Mouse (Mus musculus) liver, embryonic 12.5 days (tissue): ENCODE measurements around the gene Camta2. TPM values are rescaled to one million over a fixed set of nuclear protein-coding genes. Genes with fewer than 3 reads are reported as not detected.

Source experiments
- ATAC-seq: fragments of 200-750 bp; cut with Nextera tagmentation; 2 replicates; pipeline ENCODE4 v1.8.0; 2017; ENCODE audit warnings: moderate number of reproducible peaks, mild to moderate bottlenecking, moderate library complexity
- H3K27ac ChIP-seq: fragments of 300-500 bp; sonication (generic); 2 replicates; pipeline ENCODE4 v1.5.1; 2016; ENCODE audit warnings: mild to moderate bottlenecking
- H3K27me3 ChIP-seq: fragments of 300-500 bp; sonication (generic); replicated peaks from 2 replicates; pipeline ENCODE4 v1.6.1; 2016; ENCODE audit warnings: mild to moderate bottlenecking, moderate library complexity
- H3K36me3 ChIP-seq: fragments of 300-500 bp; sonication (generic); 2 replicates; pipeline ENCODE4 v1.6.1; 2016; ENCODE audit warnings: mild to moderate bottlenecking, moderate library complexity
- H3K4me1 ChIP-seq: fragments of 300-500 bp; sonication (generic); 2 replicates; pipeline ENCODE4 v1.6.1; 2016
- H3K4me2 ChIP-seq: fragments of 300-500 bp; sonication (generic); 2 replicates; pipeline ENCODE4 v1.6.1; 2016; ENCODE audit warnings: mild to moderate bottlenecking, moderate library complexity
- H3K4me3 ChIP-seq: fragments of 300-500 bp; sonication (generic); 2 replicates; pipeline ENCODE4 v1.5.1; 2016; ENCODE audit warnings: mild to moderate bottlenecking, moderate library complexity
- H3K9ac ChIP-seq: fragments of 300-500 bp; sonication (generic); 2 replicates; pipeline ENCODE4 v1.6.1; 2016; ENCODE audit warnings: mild to moderate bottlenecking, moderate library complexity
- H3K9me3 ChIP-seq: fragments of 300-500 bp; sonication (generic); replicated peaks from 2 replicates; pipeline ENCODE4 v1.6.1; 2016; ENCODE audit warnings: mild to moderate bottlenecking, moderate library complexity
- WGBS: fragments of 180-500 bp; shearing (Covaris S2); methylation state at CpG from one replicate; pipeline ENCODE4 v1.1.7; 2016; ENCODE audit not compliant: insufficient replicate concordance; 5-methylcytosine and 5-hydroxymethylcytosine counted together
- microRNA-seq: library from miRNA; unstranded; fragments of <30 nt; microRNA quantifications from one replicate; pipeline ENCODE4, GENCODE M21; 2017
- polyA plus RNA-seq: library from polyadenylated mRNA; unstranded; fragments of >200 nt; fragmentation: Nextera tagmentation; extraction: Ambion mirVana; gene quantifications from 2 replicates; pipeline ENCODE4 v1.2.1, GENCODE M21; 2016

Gene Camta2
- polyA plus RNA-seq, 1 experiment from 2014 or later, result 6.1 TPM

DNA sequence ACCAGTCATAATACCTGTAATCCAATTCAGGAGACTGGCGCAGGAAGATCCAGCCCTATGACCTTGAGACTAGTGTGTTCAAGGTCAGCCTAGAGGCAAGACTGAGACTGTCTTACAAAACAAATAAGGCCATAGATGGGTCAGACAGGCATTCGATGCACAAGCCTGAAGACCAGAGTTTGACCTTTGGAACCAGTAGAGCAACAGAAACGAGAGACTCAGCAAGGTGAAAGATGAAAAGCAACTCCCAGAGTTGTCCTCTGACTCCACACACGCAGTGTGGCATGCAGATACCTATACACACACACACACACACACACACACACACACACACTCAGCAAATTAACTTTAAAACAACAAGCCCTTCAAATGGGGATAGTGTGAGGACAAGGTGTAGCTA is 61.0 kb downstream of the Camta2 start:
- ATAC-seq, result no peak
- no peak overlapping the region for H3K27ac ChIP-seq
- no peaks in the 10 kb centered on the region for H3K27me3 ChIP-seq
- H3K9ac ChIP-seq, result no peak overlapping the region
- no peak overlapping the region for H3K4me2 ChIP-seq
- peaks cover 32% of the 10 kb centered on the region for H3K4me1 ChIP-seq
- WGBS, result 57% methylated on average over 4 of the region's 4 CpGs
- no peaks in the 10 kb centered on the region for H3K9me3 ChIP-seq
- no peak overlapping the region for H3K4me3 ChIP-seq
- H3K36me3 ChIP-seq, result no peaks in the 10 kb centered on the region

DNA sequence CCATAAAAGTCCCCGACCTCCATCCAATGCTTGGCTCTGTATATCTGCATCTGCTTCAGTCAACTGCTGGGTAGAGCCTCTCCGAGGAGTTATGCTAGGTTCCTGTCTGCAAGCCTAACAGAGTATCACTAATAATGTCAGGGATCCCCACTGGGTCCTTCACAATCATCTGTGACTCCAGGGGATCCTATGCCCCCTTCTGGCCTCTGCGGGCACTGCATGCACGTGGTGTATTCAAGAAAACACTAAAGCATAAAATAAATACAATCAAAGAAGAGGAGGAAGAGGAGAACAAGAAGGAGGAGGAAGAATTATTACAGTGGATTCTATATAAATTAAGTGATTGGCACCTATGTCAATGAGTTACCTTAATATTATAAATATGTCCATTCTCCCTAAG is 62.4 kb downstream of the Camta2 start:
- no peak for ATAC-seq
- Histone ChIP-seq H3K27me3 (no peaks in the 10 kb centered on the region), H3K9me3 (no peaks in the 10 kb centered on the region), H3K27ac (no peak overlapping the region), H3K4me3 (no peak overlapping the region), H3K36me3 (no peaks in the 10 kb centered on the region), H3K4me2 (no peak overlapping the region), H3K4me1 (peaks cover 35% of the 10 kb centered on the region), H3K9ac (no peak overlapping the region)
- WGBS, result 27% methylated on average over 4 of the region's 4 CpGs

DNA sequence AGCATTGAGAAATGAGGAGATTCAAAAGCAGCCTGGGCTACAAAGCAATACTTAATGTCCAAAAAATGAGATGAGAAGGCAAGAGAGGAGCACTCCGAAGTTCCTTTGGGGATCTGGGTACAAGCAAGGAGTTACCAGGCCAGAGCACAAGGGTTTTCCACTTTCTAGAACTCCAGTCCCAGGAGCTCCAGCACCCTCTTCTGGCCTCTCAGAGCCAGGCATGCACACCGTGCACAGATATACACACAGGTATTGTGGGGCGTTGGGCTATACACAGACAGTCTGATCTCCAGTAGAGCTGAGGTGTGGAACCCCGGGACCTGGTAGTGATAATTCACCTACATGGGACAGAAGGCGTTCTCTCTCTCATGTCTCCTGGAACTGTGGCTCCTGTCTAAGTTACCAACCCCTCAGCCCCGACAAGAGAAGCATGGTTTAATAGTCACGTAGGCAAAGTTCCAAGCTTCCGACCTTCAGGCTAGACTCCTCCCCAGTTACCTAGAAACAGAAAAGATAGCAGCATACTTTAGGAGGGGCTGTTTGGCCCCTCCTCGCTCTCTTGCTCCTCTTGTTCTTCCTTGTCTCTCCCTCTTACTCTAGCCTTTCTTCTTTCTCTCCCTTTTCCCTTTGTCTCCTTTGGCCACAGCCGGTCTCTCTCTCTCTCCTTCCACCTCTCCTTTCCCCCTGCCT is 64.7 kb downstream of the Camta2 start:
- H3K27ac ChIP-seq, result no peak overlapping the region
- no peak overlapping the region for H3K4me2 ChIP-seq
- no peaks in the 10 kb centered on the region for H3K9me3 ChIP-seq
- 0 out of 2 replicates have a peak, but pooled peaks have one; percentile 34 for ATAC-seq
- peaks cover 26% of the 10 kb centered on the region for H3K4me1 ChIP-seq
- WGBS, result 67% methylated on average over 10 of the region's 10 CpGs
- H3K9ac ChIP-seq, result no peak overlapping the region
- H3K36me3 ChIP-seq, result no peaks in the 10 kb centered on the region
- 0 out of 2 replicates have a peak, but pooled peaks cover 3% of the 10 kb centered on the region for H3K27me3 ChIP-seq
- no peak overlapping the region for H3K4me3 ChIP-seq

DNA sequence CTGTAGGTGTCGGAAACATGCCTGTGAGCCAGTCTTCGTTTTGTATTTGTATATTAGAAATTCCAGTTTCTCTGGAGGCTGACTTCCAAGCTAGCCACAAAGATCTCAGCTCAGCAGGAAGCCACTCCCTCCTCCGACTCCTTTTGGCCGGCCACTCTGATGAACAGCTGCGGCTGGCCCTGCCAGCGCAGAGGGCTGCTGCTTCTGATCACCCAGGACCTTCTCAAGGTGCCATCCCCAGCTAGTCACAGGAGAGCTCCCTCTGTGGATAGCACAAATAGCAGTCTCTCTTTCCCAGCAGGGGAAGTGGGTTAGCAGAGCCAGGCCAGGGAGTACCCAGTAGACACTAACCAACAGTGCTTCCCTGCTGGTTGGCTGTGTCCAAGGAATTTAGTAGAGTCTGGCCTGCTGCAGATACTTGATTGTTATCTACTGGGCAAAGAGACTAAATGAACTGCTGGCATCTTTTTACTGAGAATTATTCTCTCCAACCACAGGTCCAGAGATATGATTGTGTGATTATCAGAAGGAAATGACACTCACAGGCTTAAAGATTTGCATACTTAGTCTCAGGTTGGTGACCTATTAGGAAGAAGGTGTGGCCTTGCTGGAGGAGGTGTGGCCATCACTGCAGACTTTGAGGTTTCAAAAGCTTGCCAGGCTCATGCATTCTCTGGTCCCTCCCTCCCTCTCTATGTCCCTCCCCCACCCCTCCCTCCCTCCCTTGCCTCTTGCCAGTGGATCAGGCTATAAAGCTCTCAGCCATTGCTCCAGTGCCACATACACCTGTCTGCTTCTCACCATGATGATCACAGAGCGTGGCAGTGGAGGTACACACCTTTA is 65.7 kb downstream of the Camta2 start:
- Histone ChIP-seq H3K4me1 (peaks cover 26% of the 10 kb centered on the region), H3K36me3 (no peaks in the 10 kb centered on the region), H3K4me2 (no peak overlapping the region), H3K9me3 (no peaks in the 10 kb centered on the region), H3K9ac (no peak overlapping the region), H3K4me3 (no peak overlapping the region), H3K27me3 (0 out of 2 replicates have a peak, but pooled peaks cover 4% of the 10 kb centered on the region), H3K27ac (0 out of 2 replicates have a peak overlapping the region, but pooled peaks have one; percentile 2)
- WGBS, result 47% methylated on average over 7 of the region's 7 CpGs
- peak; percentile 68 for ATAC-seq

Small RNA genes within 50 kb of the gene (microRNA-seq; reads per million reads assigned to microRNA genes)
- not detected for gene Mir6925

Other genes starting within 250 kb of the Camta2 start
- 19.7 and 21.7 TPM in 2 replicates for gene Med11, start 236.2 kb downstream of the Camta2 start, polyA plus RNA-seq
- 0.12 and 0.23 TPM in 2 replicates for gene Zmynd15, start 228.7 kb downstream of the Camta2 start, polyA plus RNA-seq
- gene Cxcl16, start 228.1 kb downstream of the Camta2 start, polyA plus RNA-seq, result 0.87 and 1.1 TPM in 2 replicates
- 2.8 and 2.9 TPM in 2 replicates for gene Tm4sf5, start 182.9 kb downstream of the Camta2 start, polyA plus RNA-seq
- 0.42 and 0.44 TPM in 2 replicates for gene Vmo1, start 173.5 kb downstream of the Camta2 start, polyA plus RNA-seq
- 15.3 and 17.5 TPM in 2 replicates for gene Gltpd2, start 168.9 kb downstream of the Camta2 start, polyA plus RNA-seq
- gene Psmb6, start 162.7 kb downstream of the Camta2 start, polyA plus RNA-seq, result 415 and 437 TPM in 2 replicates
- not detected in 2 replicates for gene Gm40193, start 155.2 kb downstream of the Camta2 start, polyA plus RNA-seq
- gene Pld2, start 148.0 kb downstream of the Camta2 start, polyA plus RNA-seq, result 2.0 and 2.6 TPM in 2 replicates
- 8.3 and 8.7 TPM in 2 replicates for gene Mink1, start 125.2 kb downstream of the Camta2 start, polyA plus RNA-seq
- gene 4930544D05Rik, start 72.3 kb downstream of the Camta2 start, polyA plus RNA-seq, result not detected in 2 replicates
- gene Chrne, start 68.9 kb downstream of the Camta2 start, polyA plus RNA-seq, result not detected in 2 replicates
- 5.5 and 5.6 TPM in 2 replicates for gene Gp1ba, start 49.0 kb downstream of the Camta2 start, polyA plus RNA-seq
- 73.6 and 86.1 TPM in 2 replicates for gene Rnf167, start 40.9 kb downstream of the Camta2 start, polyA plus RNA-seq
- gene Slc25a11, start 40.6 kb downstream of the Camta2 start, polyA plus RNA-seq, result 77.3 and 83.3 TPM in 2 replicates
- gene Pfn1, start 33.5 kb downstream of the Camta2 start, polyA plus RNA-seq, result 1,519 and 1,532 TPM in 2 replicates
- gene Eno3, start 30.9 kb downstream of the Camta2 start, polyA plus RNA-seq, result 6.7 and 7.6 TPM in 2 replicates
- 76.8 and 84.5 TPM in 2 replicates for gene Spag7, start 18.7 kb downstream of the Camta2 start, polyA plus RNA-seq
- gene Inca1, start 12.1 kb upstream of the Camta2 start, polyA plus RNA-seq, result 0.41 and 0.97 TPM in 2 replicates
- gene Kif1c, start 12.4 kb upstream of the Camta2 start, polyA plus RNA-seq, result 1.0 and 1.1 TPM in 2 replicates
- gene Zfp3, start 76.1 kb upstream of the Camta2 start, polyA plus RNA-seq, result 1.9 and 2.2 TPM in 2 replicates
- gene Scimp, start 124.5 kb upstream of the Camta2 start, polyA plus RNA-seq, result 0.26 and 0.41 TPM in 2 replicates
- gene Rabep1, start 156.7 kb upstream of the Camta2 start, polyA plus RNA-seq, result 21.1 and 23.0 TPM in 2 replicates